Mouse (Mus musculus): ENCODE data around the gene Rnf128.

Rnf128 gene

DNA sequence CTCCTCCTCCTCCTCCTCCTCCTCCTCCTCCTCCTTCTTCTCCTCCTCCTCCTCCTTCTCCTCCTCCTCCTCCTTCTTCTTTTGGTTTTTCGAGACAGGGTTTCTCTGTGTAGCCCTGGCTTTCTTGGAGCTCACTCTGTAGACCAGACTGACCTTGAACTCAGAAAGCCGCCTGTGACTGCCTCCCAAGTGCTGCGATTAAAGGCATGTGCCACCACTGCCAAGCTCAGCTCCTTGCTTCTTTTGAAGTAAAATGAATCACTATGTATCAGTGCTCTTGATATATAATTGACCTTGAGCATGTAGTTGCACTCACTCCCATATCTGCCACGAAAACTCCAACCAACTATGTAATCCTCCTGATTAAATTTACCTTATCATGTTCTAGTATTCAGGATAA is 59.0 kb downstream of the Rnf128 start:
- DNase-seq (ENCODE audit: low read depth, low spot score) = no peak

DNA sequence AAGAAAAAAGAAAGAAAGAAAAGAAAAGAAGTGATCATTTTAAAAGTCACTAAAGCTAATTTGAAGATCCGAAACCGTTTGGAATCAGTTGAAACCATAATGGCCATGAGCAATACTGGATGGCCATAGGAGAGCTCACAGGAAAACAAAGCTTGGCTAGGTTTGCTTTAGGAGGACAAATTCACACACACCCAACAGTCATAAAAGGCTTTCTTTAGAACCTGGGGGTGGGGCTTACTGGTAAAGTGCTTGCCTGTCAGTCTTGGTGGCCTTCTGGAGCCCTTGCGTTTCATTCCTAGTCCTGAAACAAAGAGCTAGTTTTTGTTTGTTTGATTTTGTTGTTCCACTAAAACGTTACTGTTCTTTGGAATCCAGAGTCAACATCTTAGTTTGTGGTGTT is 71.6 kb downstream of the Rnf128 start:
- DNase-seq (ENCODE audit: low read depth, low spot score) = no peak

DNA sequence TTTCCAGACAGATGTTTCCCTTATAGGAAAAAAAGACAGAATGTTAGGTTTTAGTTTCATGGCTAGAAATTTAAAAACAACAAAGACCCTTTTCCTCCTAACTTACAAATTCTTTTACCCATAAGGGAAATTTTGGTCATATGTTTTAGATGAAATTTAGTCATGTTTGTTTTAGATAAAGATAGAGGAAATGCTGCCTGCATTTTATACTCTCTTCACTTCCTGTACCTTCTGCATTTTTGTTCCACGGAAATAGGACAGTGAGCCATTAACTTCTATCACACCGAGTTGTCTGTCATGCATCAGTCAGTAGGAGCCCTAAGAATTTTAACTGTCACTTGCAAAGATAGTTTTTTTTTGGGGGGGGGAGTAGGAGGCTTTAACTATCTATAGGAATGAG is 76.6 kb downstream of the Rnf128 start:
- DNase-seq (ENCODE audit: low read depth, low spot score) = no peak

DNA sequence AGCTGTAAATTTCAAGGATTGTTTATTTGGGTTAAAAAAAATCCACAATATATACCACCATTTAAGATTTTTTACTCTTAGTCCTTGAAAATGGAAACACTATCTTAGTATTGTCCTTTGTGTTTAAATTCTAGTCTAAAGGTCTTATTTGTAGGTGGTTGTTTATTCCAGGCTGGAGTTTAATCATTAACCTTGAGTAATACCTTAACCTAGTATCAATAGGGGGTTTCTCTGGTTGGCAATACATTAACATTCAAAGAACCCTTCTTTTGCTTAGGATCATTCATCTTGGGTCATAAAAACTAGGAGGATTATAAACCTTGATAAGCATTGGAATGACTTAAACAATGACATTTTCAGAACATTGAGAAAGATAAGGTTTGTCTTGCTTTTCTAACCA is 77.3 kb downstream of the Rnf128 start:
- DNase-seq (ENCODE audit: low read depth, low spot score) = no peak

DNA sequence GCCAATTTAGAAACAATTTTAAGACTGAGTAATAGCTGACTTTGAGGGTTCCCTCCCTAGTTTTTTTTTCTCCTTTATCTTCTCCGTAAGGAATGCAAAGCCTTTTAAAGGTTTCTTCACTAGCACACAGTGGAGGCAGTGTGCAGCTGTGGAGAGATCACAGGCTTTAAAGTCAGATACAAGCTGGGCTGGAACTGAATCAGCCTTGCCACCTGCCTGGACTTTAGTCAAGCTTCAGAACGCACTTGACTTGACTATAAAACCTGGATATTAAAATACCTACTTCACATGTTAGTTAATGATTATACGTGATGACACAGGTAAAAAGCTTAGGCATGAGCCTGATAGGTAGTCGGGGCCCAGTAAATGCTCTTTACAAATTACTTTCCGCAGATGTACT is 89.1 kb downstream of the Rnf128 start:
- no peak for DNase-seq (ENCODE audit: low read depth, low spot score)

DNA sequence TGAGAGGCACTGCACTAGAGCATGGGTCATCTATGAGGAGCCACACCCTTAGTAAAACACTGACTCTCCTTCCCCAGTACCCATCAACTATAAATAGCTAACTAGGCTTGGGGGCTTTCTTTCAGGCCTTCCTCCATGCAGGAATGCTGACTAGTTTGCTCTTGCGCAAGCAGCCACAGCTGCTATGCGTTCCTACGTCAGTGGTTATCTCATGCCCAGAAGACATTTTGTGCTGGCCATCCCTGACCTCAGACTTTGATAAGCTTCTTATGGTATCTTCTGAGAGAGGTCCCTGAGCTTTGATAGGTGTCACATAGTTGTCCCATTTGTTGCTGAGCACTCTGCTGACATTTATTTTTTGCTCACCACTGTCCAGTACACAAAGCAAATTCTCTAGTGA is 90.2 kb downstream of the Rnf128 start:
- DNase-seq (ENCODE audit: low read depth, low spot score) = no peak

DNA sequence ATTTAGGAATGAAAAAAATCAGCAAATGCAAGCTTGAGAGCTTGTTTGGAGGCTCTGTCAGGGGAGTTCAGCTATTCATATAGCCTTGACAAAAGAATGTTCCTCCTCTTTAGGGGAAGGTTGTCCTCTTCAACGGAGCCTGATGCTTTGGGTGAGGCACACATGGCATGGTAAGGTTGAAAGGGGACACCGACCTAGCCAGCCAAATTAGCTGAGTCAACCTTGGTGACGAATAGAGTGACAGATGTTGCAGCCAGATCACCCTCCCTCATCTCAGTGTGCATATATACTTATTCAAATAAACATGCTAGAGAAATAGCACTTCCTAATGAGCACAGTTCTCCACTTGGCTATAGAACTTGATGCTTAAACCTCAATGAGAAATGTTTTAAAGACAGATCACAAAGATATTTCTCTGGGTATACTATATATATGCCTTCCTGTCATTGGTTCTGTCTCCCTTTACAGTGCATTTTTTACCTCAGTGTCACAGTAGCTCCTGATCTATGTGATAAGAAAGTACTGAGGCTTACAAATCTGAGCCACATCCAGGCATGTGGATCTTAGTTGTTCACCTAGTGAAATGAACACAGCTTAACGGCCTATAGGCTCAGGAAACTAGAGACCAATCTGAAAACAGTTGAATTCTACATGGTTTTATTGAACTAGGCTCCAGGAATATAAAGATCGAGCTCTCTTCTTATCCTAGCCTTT is 91.4 kb downstream of the Rnf128 start:
- no peak for DNase-seq (ENCODE audit: low read depth, low spot score)

DNA sequence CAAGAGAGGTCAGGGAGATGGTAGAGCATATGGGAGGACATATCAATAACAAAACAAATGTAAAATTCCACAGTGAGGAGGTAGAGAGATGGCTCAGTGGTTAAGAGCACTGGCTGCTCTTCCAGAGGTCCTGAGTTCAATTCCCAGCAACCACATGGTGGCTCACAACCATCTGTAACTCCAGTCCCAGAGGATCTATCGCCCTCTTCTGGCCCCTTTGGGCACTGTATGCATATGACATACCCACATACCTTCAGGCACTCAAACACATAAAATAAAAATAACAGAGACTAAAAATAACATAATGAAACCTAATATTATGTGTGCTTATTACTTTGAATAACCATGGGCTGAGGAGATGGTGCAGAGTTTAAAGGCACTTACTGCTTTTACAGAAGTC is 99.0 kb downstream of the Rnf128 start:
- peak; percentile 4 for DNase-seq (ENCODE audit: low read depth, low spot score)

DNA sequence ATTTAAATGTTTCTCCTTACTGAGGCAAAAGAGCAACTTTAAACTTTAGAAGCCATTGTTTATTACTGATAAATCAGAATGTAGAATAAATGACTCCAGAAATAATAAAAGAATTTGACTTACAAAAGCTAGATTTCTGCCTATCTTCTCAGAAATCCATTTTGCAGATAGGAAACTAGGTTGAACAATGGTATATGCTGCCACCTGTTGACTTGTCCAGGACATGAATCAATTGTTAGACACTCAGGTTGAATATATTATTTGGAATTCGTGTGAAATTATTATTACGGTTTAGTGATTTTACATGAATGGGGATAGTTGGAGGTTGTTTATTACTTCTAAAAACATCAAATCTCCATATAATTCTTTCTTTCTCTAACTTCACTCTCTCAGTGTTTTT is 102.7 kb downstream of the Rnf128 start:
- DNase-seq (ENCODE audit: low read depth, low spot score) = peak; percentile 47

DNA sequence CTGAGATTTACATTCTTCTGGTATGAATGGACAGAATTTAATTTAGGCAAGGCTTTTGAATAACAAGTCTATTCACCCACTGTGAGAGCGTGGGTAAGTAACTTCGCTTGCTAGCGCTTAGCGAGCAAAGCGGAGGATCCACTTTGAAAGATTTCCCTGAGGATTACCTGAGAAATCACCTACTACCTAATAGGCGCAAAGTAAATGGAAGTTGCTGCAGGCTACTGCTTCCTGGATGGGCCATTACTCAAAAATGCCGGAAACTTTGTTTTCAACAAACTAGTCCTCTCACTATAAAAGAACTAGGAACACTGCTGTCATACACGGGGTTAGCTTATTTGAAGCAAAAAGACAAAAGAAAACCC is 121.3 kb downstream of the Rnf128 start:
- DNase-seq (ENCODE audit: low read depth, low spot score) = no peak

DNA sequence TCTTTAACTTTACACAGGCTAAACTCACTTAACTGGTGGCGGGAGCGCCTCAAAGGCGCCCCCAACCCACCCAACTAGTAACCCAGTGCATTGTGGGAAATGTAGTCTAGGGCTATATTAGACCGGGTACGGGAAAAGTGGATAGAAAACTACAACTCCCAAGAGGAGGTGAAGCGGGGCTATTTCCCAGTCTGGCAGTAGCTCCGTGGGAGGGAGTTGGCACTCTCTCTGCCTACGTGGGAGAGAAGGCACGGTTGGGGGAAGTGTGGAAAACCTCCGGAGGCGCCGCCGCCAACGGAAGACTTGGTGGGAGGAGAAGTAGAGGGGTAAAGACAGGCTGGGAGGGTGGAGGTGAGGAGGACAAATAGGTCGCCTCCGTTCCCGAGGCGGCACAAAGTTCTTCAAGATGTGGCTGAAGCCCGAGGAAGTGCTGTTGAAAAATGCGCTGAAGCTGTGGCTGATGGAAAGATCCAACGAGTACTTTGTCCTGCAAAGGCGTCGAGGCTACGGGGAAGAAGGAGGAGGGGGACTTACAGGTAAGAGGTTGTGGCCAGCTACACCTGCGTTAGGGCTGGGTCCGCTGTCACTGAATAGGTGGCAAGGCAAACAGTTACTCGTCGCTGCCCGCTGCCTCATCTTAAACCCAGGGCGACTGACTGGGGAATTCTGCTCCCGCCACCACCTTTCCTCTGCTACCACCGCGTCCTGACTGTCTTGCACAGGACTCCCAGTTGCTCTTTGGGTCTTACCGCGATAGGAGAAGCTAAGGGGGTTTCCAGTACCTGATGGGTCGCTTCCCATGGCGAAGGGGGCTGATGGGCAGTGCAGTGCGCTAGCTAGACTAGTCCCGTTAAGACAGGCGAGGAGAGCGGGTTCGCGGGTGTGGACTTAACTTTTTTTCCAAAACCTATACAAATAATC is 121.9 kb downstream of the Rnf128 start, which contains the start of gene Tbc1d8b:
TSS of gene Tbc1d8b (plus strand) at position 222 of the 921 bp plus-strand sequence.
- peak; percentile 82 for DNase-seq (ENCODE audit: low read depth, low spot score)

DNA sequence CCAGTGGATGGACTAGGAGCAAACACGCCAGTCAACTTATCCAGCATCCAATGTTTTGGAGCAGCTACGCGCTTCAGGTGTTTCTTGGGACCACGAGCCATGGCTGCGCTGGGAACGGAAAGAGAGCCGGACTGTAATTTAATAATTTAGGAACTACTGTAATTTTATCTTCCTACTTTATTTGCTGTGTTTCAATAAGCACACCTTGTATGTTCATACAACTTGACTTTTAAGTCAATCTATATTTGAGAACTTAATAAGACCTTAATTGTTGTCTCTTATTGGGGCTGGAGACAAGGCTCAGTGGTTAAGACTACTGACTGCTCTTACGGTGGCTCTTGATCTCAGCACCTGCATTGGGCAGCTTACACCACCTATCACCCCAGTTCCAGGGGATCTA is 151.3 kb downstream of the Rnf128 start, which contains the start of gene Gm15013:
TSS of gene Gm15013 (minus strand) at position 101 of the 400 bp plus-strand sequence.
- DNase-seq (ENCODE audit: low read depth, low spot score) = no peak

DNA sequence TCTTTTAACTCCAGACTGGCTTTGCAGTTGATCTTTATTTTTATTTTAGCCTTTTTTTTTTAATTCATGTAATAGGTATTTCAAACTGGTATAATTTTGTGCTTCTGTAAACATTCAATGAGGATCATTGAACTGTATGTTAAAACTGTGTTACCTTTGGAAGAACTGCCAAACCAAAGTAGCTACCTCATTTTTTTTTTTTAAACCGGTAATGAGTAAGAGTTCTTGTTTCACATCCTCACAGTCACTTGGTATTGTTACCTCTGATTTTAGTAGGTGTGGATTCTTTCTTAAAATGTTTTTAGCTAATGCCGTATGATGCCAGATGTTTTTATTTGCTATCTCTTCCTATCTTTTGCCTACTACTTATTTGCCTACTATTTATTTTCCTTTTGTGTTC is 159.2 kb downstream of the Rnf128 start:
- DNase-seq (ENCODE audit: low read depth, low spot score) = no peak
